Mouse (Mus musculus) cerebellum, adult 9-11 months (tissue): ENCODE data around the gene Llgl1.

Source experiments
- DNase-seq: peaks from one replicate; pipeline ENCODE4 v3.0.0; 2022

Llgl1 gene

DNA sequence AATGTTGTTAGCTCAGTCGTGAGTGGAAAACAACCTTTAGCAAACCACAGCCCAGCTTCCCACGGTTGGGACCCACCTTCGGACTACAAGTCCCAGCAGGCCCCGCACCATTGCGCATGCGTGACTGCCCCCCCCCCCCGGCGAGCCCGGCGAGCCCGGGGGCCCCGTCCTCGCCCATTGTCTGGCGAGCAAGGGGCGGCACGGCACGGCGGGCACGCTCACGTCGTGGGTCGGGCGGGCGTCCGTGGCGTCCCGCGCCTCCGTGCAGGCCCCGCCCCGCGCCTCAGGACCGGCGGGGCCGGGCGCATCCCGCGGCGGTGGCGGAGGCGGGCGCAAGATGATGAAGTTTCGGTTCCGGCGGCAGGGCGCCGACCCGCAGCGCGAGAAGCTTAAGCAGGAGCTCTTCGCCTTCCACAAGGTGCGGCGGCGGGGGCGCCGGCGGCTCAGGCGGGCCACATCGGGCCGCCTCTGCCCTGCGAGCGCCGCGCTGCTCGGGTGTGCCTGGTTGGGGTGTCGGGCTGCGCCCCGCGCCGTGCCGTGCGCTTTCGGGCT lies at the start of gene Llgl1:
Gene Llgl1, plus strand, starts transcription at position 200 of the 552 bp plus-strand sequence.
- peak; percentile 93 for DNase-seq

DNA sequence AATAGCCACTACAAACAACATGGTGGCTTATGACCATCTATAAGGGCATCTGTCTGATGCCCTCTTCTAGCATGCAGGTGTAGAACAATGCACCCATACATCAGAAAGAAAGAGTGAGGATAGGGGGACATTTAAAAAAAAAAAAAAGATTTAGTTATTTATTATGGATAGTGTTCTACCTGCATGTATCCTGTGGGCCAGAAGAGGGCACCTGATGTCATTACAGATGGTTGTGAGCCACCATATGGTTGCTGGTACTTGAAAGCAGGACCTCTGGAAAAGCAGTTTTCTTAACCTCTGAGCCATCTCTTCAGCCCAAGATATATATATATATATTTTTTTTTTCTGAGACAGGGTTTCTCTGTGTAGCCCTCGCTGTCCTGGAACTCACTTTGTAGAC lies 3.4 kb upstream of the Llgl1 start:
- DNase-seq = no peak

DNA sequence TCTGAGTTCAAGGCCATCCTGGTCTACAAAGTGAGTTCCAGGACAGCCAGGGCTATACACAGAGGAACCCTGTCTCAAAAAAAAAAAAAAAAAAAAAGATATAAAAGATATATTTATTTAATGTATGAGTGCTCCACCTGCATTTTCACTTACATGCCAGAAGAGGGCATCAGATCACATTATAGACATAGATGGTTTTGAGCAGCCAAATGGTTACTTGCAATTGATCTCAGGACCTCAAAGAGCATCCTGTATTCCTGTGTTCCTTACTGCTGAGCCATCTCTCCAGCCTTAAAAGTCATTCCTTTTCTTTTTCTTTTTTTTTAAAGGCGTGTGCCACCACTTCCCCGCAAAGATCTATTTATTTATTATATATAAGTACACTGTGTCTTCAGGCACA lies 2.0 kb upstream of the Llgl1 start:
- peak; percentile 10 for DNase-seq

DNA sequence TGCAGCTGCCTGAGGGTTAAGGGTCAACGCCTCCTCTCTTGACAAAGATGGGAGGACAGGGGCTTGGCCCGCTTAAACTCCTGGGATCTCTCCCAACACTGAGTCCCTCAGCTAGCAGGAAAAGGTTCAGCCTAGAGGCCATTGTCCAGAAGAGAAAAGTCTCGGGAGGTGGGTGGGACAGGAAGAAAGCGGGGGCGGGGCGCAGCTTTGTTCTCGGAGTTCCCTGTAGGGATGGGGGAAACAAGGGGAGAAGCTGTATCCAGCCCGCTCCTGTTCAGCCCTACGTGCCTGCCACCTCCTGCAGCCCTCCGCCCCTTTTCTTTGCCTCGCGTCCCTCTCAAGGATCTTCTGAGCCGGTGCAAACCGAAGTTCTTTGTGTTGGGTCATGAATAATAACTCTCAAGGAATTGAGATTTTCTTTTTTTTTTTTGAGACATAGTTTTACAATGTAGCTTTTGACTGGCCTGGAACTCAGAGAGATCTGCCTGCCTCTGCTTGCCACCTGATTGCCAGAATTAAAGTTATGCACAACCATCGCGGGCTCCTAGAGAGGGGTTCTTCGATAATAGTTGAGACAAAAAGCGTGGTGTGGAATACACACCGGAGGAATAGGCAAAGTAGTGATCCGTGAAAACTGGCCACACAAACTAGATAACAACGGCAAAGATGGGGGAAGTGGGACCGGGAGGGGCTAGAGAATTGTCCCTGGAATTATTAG lies 558 bp upstream of the Llgl1 start:
- DNase-seq = peak; percentile 66

DNA sequence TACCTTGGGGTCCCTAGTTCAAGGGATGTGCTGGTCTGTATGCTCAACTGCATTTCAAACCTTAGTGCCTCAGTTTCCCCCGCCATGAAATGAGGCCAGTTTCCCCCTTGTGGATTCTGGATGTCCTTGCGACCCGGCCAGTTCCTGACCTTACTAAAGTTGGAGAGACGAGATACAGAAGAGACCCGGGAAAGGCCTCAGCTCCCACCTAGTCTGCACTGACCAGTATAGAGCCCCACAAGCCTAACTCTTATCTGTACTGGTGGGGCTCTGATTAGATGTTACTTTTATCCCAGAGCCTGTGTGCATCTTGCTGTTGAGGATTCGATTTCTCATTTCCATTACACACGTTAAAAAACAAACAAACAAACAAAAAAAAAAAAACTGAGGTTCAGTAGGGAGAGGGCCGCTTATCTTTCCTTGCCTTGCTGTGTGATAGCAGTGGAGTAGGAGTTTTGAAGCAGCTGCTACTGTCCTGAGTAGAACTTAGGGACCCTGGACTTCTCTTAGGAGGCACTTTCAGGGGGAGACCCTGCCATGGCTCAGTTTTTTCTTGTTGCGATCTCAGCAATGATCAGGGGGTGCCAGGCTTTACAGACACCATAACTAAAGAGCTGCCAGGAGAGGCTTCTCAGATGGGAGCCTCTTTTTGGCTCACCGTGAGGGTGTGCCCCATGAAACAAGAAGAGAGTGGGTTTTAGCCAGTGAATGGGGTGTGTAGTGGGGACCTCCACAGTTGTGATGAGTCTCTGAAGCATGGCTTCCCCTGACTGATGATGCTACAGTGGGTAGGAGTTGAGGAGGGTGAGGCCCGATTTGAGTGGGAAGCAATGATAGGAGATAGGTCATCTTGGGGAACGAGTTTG lies 1.0 kb downstream of the Llgl1 start:
- peak; percentile 46 for DNase-seq

DNA sequence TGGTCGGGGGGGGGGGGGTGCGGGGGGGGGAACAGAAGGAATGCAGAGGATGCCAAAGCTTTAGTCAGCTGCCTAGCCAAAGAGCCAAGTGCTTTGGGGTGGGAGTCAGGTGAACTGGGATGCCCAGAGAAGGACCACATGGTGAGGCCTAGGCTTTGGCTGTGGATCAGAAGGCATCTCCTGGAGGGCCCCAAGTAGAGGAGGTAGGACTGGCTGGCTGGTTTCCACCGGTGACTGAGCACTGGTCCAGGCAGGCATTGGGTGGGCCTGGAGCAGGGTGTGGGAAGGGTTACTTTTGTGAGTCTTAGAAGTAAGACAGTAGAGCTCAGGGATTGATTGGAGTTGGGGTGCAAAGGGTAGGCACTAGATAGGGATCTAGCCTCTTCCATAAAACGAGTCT lies 2.1 kb downstream of the Llgl1 start:
- peak; percentile 58 for DNase-seq

DNA sequence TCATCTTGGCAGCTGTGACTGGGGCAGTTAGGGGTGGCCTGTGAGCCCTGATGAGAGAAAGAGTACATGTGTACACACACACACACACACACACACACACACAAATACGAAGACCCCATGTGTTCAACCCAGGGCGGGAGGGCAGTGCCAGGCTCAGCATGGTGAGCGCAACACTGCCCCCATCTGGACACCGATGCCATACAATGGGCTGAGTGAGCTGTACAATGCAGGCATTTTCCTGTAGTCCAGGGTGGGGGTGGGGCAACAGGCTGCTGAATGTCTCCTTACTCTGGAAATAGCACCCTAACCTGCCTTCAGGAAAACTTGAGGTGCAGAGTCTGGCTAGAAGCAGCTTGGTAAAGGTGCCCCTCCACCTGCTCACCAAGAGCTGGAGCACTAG lies 3.6 kb downstream of the Llgl1 start:
- DNase-seq = peak; percentile 73

DNA sequence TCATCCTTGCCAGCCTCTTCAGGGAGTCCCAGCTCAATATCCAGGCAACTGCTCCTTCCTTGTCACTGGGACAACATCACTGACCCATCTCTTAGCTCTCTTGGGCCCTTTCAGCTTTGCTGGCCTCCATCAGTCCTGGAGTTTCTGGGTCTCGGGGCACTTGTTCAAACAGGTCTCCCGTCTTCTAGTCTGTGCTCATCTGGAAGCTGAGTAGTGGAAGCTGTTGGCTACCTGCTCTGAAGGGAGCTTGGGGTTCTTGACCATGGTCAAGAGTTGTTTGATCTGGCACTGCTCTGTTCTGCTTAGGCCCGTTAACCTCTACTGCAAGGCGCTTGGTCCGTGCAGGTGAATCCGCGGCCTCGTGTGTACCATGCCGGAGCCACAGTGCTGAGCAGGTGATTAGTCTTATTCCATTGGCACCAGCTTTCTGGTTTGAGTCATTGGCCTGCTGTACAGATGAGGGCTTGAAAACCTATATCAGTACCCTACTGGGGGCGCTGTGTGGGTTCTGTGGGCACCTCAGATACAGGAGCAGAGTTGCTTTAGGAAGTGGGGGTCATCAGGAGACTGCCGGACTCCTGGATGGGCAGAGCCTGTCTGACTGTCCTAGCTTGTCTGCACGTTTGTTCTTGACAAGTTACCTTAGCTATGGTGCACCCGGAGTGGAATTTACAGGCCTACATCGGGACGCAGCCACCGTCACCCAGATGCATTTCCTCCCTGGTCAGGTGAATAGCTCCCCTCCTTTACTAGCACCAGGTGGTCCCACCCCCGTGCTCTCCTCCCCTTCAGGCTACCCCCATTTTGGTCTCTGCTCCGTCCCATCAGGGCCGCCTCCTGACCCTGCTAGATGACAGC lies 4.7 kb downstream of the Llgl1 start:
- DNase-seq = peak; percentile 49

DNA sequence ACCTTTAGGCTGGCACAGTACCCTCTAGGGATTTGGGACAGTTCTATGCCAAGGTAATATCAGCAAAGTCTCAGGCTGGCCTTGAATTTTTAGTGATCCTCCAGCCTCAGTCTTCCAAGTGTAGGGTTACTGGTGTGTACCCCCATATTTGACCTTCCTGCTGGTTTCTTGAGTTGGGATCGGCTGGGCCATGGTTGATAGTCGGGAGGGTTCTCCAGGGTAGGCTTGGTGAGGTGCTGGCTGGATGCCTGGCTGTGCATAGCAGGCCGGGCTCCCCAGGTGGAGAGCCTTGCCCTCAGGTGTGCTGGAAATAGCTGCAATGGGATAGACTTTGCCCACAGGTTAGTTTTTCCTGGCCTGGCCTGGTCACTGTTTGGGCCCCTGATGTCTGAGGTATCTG lies 5.7 kb downstream of the Llgl1 start:
- no peak for DNase-seq

DNA sequence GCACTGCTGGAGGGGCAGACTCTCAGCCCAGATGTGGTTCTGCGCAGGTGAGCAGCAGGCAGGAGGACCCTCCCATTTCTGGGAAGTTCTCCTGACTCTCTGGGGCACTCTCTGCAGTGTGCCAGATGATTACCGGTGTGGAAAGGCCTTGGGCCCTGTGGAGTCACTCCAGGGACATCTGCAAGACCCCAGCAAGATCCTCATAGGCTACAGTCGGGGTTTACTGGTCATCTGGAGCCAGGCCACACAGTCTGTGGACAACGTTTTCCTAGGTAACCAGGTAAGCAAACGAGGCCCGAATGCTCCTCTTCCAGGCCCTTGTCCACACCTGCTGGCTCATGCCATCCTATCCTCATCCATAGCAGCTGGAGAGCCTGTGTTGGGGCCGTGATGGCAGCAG lies 6.6 kb downstream of the Llgl1 start:
- no peak for DNase-seq

DNA sequence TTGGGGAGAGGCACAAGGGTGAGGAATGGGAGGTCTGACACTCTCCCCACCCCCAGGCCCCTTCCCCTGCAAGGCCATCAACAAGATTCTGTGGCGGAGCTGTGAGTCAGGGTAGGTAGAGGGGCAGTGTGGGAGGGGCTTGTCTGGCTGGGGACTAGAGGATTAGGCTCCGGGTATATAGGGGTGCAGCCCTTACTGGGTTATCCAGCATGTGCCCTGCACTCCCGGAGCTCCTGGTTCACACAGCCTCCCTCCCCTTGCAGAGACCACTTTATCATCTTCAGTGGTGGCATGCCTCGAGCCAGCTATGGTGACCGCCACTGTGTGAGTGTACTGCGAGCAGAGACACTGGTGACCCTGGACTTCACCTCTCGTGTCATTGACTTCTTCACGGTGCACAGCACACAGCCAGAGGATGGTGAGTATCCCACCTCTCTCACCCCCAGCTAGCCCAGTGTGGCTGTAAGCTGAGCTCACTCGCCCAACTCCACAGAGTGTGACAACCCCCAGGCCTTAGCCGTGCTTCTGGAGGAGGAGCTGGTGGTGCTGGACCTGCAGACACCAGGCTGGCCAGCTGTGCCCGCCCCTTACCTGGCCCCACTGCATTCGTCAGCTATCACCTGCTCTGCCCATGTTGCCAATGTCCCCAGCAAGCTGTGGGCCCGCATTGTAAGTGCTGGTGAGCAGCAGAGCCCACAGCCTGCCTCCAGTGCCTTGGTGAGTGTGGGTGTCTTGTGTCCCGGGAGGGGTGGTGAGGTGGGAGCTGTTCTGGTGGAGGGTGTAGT lies 7.4 kb downstream of the Llgl1 start:
- DNase-seq = peak; percentile 27

DNA sequence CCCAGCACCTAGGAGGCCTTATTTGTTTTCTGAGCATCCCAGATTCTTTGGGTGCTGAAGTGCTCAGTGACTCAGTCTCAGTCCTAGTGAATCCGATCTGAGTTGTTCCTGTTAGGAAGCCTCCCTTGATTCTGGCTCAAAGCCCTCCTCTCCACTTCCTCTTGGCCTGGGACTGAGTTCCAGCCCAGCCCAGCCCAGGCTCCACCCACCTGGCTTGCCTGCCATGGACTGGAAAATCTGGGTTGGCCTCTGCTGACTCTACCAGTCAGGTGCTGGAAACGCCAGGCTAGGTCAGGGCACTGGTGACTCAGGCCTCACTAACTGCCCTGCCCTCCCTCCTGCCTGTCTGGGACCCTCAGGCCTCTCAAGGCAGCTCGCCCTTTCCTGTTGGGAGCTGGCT lies 8.1 kb downstream of the Llgl1 start:
- peak; percentile 53 for DNase-seq

DNA sequence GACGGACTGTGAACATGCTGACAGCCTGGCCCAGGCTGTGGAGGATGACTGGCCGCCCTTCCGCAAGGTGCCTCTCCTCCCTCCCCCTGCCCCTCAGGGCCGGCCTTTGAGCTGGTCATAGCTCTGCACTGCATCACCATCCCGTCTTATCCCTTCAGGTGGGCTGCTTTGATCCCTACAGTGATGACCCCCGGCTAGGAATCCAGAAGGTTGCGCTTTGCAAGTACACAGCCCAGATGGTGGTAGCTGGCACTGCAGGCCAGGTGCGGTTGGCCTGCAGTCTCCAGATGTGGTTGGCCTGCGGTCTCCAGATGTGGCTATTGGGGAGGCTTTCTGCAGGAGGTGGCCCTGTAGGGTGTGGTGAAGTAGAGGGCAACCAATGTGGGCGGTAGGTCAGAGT lies 9.1 kb downstream of the Llgl1 start:
- no peak for DNase-seq

DNA sequence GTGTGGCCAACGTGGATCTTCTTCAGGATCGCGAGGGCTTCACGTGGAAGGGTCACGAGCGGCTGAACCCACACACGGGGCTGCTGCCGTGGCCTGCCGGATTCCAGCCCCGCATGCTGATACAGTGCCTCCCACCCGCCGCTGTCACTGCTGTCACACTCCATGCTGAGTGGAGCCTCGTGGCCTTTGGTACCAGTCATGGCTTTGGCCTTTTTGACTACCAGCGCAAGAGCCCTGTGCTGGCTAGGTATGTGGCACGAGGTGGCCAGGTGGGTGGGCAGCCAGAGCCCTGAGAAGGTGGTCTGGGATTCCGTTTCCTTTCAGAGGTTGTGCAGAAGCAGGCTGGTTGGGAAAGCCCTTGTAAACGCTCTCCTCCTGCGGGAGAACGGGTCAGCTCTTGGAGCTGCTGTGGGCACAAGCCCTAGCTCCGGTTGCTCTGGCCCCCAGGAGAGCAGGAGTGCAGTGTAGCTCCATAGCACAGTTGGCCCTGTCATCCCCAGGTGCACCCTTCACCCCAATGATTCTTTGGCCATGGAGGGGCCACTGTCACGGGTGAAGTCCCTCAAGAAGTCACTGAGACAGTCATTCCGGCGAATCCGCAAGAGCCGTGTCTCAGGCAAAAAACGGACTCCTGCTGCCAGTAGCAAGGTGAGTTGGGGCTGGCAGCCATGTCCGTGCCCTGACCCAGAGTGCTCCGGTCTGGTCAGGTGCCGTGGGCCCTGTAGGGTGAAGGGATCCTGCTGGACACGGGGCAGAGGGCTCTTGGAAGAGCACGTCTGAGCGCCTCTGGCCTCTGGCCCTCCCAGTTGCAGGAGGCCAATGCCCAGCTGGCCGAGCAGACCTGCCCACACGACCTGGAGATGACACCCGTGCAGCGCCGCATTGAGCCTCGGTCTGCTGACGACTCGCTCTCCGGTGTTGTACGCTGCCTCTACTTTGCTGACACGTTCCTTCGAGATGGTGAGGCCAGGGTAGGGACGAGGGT lies 10.2 kb downstream of the Llgl1 start:
- peak; percentile 8 for DNase-seq

DNA sequence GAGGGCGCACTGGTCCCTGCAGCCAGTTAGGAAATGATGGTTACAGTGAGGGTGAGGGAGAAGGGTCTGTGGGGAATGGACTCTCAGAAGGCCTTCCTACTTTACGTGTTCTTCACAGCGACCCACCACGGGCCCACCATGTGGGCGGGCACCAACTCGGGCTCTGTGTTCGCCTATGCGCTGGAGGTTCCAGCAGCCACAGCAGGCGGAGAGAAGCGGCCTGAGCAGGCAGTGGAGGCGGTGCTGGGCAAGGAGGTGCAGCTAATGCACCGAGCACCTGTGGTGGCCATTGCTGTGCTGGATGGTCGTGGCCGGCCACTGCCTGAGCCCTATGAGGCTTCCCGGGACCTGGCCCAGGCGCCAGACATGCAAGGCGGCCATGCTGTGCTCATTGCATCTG lies 11.7 kb downstream of the Llgl1 start:
- peak; percentile 14 for DNase-seq

DNA sequence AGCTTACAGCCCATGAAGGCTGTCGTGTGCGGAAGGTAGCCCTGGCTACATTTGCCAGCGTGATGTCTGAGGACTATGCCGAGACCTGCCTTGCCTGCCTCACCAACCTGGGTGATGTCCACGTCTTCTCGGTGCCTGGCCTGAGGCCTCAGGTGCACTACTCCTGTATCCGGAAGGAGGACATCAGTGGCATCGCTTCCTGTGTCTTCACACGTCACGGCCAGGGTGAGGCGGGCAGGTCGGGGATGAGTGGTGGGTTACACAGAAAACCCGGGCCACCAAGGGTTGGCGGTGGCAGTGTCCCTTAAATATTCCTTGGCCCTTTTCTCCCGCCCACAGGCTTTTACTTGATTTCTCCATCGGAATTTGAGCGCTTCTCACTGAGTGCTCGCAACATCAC lies 12.5 kb downstream of the Llgl1 start:
- no peak for DNase-seq

DNA sequence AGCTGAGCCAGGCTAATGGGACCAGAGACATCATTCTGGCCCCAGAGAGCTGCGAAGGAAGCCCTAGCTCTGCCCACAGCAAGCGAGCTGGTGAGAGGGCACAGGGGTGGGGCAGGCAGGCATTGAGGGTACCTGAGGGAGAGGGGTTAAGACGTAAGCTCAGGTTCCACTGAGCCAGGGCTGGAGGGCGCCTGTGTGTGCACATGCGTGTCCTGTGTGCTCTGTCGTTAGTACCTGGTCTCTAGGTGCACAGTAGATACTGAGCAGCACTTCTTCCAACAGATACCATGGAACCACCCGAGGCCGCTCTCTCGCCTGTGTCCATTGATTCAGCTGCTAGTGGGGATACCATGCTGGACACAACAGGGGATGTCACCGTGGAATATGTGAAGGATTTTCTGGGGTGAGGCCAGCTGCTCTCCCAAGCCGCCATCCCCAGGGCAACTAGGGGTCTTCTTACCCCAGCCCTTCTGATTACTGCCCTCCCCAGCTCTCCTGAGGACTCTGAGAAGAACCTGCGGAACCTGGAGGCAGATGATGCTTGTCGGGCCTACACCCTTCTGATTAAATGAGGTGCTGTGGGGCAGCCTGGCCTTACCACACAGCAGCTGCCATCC lies 13.2 kb downstream of the Llgl1 start:
- DNase-seq = peak; percentile 3

DNA sequence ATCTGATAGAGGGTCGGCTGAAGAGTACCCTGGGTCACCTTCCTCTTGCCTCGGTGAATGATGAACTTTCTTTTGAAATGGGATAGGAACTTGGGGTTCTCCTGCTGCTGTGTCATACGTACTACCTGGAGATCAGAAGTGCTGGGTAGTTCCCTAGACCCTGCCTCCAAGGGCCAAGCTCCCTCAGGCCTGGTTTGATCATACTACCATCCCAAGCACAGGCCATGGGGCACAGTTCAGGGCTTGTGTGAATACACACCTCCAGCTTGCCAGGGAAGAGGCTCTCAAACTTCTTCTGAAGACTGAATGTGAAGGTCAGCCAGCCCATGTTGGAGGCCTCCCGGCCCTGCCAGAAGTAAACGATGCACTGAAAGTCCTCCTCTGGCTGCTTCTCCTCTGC lies 16.3 kb downstream of the Llgl1 start:
- DNase-seq = no peak

DNA sequence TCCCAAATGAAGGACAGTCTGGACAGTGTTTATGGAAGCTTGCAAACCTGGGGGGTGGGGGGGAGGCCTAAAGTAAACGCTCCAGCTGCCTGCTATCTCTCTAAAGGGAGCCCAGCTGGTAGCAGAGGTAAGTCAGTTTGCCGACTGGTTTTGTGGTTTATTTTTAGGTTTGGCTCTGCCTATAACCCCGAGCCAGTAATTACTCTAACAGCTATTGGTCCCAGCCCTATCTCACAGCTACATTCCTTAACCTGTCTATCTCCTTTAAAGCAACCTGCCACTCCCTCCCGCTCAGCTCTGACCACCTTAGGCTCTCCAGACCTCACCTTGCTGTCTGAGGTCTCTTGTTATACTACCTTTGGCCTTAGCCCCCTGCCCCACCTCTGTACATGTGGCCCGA lies 19.7 kb downstream of the Llgl1 start:
- no peak for DNase-seq

DNA sequence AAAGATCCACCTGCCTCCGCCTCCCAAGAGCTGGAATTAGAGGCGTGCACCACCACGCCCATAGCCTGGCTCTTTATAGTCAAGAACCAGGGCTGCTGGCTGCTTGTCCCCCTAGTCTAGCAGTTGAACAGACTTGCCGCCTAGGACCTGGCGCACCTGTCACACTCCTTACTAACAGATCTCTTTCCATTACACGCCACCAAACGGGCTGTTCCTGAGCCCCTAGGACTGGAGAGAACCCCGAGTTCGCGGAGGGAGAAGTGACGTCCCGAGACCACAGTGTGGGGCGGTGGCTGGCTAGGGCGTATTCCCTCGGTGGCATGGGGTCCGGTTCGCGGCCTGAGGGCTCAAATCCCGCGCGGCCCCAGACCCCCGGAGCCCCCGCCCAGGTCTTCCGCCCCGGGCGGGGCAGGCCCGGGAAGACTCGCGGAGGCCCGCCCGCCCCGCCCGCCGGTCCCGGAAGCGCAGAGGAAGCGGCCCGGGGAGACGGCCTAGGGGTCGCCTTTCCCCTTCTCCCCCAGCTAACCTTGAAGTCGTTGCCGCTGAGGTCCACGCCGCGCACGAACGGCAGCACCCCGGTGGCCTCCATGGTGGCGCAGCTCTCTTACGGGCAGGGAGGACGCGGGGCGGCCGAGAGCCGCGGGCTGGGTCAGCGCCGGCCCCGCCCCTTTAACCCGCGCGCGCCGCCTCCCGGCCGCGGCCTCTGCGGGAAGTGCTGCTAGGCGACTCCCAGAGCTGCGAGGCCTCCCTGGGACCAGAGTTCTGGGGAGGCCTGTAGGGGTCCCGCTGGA lies 27.3 kb downstream of the Llgl1 start, which contains the start of gene Flii:
Gene Flii, minus strand, starts transcription at position 663 of the 791 bp plus-strand sequence.
- DNase-seq = peak; percentile 82
